Mouse (Mus musculus) gastrocnemius, postnatal 14 days (tissue): Measurements from ENCODE around the gene Frmpd2. TPM values are rescaled to one million over a fixed set of nuclear protein-coding genes. Genes with fewer than 3 reads are reported as not detected.
"Not testable (repeated sequence)": the region's sequence is repeated elsewhere in the genome, so short reads cannot be mapped to it uniquely, and the experiment has no call there.

Experiments
- DNase-seq: peaks from one replicate; pipeline ENCODE4 v3.0.0; 2021; ENCODE audit warnings: mixed read lengths
- intact Hi-C: fragments of 180-260 bp; cut with DNase I; formaldehyde crosslinking; loops from one replicate; pipeline ENCODE4 v1.15.1; 2025; ENCODE audit warnings: low total_unique reads
- long read RNA-seq, 2 experiments: library from polyadenylated mRNA; stranded (forward); transcript quantifications; one replicate each; pipeline ENCODE4 v2.0.0; 2021
- total RNA-seq, 2 experiments: library from RNA; stranded (reverse); gene quantifications; 2 replicates each; pipeline ENCODE4 v1.2.3; 2021

The Frmpd2 gene
- under 1 TPM in 1 of 2 experiments, not detected in 1; 0.06 TPM for total RNA-seq
- long read RNA-seq, experiment 1 = 0 reads
- long read RNA-seq, experiment 2 = 0 reads

DNA sequence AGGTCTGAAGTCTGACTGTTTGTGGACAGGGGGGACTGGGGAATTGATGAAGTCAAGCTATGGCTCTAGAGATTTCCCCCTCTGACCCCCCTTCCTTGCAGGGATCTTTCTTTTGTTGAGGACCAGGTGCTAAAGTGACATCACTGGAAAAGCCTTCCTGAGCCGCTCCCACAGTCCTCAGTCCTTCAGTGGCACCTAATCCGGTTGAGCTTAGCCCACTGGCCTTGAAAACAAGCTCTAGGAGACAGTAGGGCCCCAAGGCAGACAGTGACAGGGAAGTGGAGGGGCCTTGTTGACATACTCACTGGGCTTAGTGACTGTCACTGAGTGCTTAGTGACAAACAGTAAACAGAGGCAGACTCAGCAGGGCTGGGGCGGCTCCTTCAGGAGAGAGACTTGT lies at the start of gene Frmpd2:
TSS of gene Frmpd2 (plus strand) at position 366 of the 400 bp plus-strand sequence.
- intact Hi-C loops = no loop called here
- DNase-seq = no peak

DNA sequence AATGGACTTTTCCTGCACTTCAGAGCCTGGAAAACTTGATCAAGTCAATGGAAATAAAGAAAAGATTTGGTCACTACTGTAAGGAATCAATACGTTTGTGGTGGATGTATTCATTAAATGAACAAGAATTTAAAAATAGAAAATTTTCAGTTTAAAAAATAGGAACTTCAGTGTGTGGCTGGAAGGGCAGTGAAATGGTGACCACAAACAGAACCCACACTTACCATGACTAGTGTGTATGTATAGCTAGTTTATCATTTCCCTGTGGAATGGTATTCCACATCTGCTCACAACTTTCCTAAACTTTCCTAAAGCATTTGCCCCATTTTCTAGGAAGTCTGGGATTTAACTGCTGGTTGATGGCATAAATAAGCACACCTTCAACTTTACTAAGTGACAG lies 48.5 kb upstream of the Frmpd2 start:
- DNase-seq = no peak
- intact Hi-C loops = no loop called here

DNA sequence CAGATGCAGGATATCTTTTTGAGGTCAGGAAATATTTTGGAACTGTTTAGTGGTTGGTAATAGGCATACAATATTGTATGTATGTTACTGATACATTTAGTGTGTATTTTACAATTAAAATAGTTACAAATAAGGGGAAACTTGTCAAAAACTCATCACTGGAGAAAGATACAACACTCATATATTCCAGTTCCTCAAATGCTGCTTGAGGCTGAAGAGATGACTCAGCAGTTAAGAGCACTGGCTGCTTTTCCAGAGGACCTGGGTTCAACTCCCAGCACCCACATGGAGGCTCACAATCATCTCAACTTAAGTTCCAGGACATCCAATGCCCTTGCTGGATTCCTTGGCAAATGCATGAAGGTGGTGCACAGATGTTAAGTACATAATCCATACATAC lies 47.4 kb upstream of the Frmpd2 start:
- no peak for DNase-seq
- intact Hi-C loops = no loop called here

DNA sequence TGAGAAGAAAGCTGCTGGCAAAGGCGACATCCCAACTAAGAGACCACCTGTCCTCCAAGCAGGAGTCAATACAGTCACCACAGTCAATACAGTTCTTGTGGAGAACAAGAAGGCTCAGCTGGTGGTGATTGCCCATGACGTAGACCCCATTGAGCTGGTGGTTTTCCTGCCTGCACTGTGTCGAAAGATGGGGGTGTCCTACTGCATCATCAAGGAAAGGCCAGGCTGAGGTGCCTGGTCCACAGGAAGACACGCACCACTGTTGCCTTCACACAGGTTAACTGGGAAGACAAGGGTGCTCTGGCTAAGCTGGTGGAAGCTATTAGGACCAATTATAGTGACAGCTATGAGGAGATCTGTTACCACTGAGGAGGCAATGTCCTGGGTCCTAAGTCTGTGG lies 39.0 kb upstream of the Frmpd2 start:
- intact Hi-C loops, DNase-seq: not testable (repeated sequence)

DNA sequence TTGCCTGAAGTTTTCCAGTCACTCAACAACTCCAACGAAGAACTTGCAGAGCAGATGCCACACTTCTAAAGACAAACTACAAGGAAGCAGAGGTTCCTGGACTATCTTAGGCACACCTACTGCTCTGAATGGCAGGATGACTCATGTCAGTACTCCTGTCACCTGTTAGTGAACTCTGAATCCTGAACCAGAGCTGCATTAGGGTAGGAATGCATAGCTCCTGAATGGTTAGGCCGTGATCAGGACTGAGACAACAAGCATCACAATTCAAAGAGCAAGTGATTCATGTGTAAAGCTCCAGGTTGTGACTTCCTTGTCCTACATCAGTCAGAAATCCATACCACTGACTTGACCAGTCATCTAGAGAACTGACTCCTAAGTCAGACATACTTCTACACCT lies 27.7 kb upstream of the Frmpd2 start:
- intact Hi-C loops = no loop called here
- DNase-seq = no peak

DNA sequence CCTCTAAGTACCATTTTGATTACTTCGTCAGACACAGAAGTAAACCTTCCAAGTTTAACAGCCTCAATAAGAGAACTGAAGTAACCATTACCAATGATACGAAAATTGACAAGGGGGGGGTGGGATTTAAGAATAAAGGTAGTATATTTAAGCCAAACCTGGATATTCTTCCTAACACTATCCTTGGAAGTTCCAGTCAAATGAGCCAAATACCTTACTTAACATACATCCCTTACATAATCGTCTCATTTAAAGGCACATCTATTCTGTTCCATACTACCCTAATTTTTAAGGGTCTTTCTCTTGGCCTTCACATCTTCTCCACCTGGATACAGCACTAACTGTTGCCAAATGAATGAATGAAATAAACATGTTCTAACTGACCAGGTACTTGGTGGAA lies 25.5 kb upstream of the Frmpd2 start:
- intact Hi-C loops = no loop called here
- no peak for DNase-seq

DNA sequence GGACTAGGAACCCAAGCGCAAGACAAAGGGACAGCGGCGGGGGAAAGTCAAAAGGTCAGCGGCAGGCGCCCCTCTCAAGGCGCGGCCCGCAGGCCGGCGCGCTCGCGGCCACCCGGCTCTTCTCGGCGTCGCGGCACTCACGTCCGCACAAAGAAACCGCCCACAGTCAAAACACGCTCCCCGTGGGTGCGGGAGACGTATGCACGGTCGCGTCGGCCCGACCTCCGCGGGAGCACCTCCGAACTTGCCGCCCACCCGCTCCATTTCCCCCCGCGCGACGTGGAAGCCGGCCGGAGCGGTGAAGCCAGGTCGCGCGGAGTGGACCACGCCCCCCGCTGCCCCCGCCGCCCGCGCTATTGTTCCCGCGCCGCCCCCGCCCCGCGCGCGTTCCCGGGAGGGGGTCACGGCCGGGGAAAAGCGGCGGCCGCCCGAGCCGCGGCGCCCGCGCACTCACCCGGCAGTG lies 24.9 kb upstream of the Frmpd2 start:
- DNase-seq = no peak
- intact Hi-C loops = no loop called here

DNA sequence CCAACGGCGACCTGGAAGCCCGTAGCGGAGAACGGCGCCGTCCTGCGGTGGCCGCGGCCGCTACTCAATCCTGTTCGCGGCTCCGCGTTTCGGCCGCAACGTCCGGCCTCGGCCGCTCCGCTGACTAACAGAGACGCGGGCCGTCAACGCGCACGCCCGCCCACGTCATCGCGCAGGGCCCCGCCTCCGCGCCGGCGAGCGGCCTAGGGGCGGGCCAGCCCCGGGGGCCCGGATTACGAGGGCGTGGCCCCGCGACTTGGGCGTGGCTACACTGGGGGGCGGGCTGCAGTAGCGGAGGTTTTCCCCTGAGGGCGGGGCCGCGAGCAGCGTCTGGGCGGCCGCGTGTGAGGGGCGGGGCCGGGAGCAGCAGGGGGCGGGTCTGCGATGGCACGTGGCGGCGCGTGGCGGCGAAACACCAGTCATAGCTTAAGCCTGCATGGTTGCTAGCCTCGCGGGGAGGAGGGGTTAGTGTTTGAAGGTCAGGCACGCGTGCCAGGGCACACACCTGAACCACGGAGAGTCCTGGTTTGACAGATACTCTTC lies 24.4 kb upstream of the Frmpd2 start, which contains the start of gene Mapk8:
TSS of gene Mapk8 (minus strand) at position 132 of the 543 bp plus-strand sequence.
- intact Hi-C loops = no loop called here
- DNase-seq = peak; percentile 98

DNA sequence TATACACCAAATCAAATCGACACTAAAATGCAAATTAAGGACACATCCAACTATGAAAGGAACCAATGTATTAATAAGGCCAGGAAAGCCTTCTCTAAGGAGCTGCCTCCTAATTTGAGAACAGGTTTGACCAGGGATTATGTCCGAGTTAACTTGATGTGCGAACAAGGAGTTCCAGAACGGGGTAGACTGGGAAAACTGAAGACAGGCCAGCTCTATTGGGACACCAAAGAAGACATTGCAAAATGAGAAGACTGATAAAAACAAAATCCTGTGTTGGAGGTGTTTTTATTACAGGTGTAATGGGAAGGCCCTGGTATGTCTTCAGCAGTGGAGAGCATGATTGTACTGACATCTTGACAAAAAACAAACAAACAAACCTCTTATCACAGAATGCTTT lies 23.2 kb upstream of the Frmpd2 start:
- no peak for DNase-seq
- intact Hi-C loops = no loop called here

DNA sequence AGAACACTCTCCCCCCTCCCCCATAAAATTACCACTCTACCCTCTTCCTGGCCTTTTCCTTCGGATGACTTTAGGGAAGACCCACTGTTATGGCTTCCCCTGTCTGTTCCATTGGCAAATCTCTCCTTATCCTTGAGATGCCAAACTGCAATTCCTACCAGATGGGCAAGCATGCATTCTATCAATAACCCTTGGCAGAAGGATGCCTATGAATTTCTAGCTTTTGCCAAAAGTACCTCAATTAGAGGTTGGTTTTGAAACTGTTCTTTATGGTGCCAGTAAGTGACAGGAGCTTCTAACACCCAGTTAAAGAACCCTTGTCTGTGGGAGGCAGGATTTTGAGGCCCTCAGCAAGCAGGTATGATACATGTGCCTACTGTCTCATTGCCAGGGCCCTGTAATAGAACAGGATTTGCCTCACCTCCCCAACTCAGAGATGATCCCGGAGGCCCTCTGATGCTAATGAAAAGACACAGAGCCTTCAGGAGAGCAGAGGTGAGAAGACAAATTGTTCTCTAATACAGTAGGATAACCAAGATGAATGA lies 22.1 kb upstream of the Frmpd2 start:
- DNase-seq = no peak

DNA sequence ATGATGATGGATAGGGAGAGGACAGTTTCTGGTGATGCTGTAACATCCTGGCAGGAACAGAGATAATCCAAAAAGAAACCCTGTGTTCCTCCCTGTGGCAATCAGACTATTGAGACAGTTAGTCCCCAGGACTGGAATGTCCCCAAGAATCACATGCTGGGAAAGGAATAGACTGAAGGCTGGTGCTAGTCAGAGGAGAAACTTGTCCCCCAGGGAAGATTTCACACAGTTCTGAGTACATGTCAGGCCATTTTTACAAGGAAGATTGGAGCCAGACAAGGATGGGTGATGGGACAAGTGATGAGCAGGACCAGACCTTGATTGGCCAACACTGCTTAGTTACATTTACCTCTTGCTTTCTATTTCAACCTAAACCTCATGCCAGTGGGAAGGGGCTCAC lies 21.2 kb upstream of the Frmpd2 start:
- no peak for DNase-seq
- intact Hi-C loops = no loop called here

More for the DNA sequence above, 22.1 kb upstream of the Frmpd2 start:
- intact Hi-C loops = no loop called here

DNA sequence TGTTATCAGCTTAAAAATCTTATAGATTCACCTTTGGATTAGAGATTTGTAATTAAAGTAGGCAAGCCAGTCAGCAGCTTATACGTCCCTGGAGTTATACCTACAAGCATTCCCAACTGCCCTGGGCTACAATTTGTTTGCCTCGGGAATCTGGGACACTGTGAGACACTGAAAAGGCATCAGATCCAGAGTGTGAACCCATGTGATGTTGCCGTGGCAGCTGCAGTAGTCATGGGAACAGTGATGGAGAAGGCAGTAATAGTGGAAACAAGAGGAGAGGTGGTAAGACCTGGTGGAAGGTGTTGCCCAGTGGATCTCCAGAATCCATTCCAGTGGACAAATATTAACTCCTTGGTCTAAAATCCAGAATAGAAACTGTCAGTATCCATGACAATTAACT lies 7.8 kb upstream of the Frmpd2 start:
- DNase-seq = no peak
- intact Hi-C loops = no loop called here

DNA sequence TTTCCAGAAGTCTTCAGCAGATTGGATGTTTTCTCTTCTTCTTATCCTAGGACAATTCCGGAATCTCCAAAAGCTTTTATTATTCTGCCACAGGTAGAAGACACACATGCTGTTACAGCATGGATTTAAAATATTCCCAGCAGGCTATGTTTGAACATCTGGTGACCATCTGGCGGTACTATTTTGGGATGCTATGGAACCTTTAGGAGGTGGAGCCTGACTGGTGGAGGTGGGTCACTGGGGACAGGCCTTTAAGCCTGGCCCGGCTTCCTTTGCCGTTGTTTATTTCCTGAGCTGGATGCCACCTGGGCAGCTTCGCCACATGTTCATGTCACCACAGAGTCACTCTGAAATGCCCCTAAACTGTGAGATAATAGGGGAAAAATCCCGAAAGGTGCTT lies 3.7 kb upstream of the Frmpd2 start:
- intact Hi-C loops = no loop called here
- no peak for DNase-seq

DNA sequence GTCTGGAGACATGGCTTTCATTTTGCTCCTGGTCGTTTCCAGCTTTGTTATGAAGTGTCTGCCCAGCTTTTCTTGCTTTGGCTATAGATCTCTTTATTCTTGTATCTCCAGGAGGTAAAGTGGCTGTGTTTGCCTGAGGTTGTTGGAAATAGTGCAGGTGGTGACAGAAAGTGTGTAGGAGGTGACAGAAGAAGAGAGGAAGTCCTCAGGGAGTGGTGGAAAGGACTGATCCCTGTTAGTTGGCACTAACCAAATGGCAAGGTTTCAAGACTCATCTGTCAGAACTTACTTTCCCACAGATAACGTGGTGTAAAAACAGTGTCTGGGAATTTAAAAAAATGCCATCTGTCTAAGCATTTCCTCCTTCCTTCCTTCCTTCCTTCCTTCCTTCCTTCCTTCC lies 3.0 kb downstream of the Frmpd2 start:
- intact Hi-C loops = no loop called here
- DNase-seq = no peak

DNA sequence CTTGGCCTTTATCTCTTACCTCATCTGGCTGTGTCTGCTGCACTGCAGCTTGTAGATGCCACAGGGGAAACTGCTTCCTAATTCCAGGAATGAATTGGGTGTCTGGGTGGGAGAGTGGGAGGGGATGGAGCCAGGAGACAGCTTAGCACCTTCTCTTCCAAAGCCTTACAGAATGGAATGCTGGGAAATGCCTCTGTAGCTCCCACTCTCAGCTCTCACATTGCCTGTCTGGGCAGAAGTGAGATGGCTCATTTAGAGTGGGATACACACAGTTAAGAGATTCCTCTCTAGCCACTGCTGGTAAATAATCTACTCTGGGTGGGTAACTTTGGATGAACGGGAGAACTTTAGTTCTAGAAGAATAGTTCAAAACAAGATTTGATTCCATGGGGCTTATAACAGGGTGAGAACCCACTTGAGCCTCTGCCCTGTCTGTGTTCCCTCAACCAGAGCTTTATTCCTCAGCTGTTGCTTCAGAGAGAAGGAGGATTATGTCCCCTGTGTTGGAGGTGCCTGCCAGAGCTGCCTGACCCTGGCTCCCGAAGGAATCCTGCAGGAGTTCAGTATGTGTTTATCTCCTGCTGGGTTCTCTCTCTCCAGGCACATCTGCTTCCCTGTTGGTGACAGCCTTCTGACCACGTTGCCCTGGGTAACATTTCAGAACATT lies 4.7 kb downstream of the Frmpd2 start:
- intact Hi-C loops = no loop called here
- DNase-seq = no peak

DNA sequence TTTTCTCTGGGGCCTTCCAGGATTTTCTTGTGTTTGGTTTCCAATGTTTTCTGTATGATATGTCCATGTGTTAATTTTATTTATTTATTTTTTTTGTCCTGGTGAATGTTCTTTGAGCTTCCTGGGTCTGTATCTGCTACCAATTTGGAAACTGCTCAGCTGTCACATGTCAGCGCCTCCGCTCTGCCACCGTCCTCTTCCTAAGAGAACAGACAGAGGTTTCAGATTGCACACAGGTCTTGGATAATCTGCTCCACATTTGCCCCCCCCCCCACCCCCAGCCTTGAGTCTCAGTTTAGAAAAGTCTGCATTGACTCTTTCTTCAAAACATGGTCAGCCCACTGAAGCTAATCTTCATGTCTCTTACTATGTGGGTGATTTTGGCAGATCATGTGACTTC lies 10.5 kb downstream of the Frmpd2 start:
- no peak for DNase-seq
- intact Hi-C loops = no loop called here

DNA sequence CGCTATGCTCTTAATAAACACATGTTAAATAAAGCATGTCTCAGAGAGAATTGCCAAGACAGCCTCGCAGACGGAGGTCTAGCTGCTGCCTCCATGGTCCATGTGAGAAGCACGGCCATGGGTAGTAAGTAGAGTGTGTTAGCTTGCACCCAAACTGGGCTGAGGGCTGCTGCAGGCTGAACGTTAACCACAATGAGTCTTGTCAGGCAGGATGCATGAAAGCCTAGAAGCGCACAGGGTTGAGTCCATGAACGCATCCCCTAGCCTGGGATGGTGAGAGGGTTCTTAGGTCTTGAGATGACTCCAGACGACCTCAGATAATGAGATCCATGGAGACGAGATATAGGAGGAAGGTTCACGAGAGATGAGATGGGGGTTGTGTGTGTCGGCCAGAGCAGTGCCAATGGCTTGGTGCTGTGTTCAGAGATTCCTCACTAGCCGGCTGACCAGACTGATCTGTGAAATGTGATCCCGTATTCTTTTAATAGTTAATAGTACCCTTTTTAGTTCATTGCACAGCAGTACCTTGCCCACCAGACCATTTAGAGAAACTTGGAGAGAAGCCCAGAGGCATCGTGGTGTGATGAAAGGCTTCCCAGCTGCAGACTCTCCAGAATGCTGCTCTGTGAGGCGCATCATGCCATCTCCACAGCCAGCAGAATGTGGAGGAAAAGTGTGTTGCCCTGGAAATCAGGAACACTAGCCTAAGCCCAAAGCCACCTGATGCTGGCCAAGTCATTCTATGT lies 16.5 kb downstream of the Frmpd2 start:
- intact Hi-C loops = no loop called here

DNA sequence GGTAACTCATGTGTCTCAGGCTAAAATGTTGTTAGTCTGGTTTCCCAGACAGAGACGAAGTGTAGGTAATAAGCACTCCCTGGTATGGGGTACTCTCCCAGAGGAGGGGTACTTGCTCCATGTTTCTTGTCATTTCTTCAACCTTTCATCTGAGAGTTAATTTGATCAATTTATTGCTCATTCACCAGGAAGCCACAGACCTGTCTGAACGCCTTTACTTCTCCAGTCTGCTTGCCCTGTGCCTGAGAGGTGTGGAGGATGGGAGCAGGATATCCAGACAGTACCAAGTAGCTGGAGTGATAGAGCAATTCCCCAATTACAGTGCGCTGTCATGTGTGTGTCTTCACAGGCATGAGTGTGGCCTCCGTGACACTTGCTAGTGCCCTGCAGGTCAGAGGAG lies 23.7 kb downstream of the Frmpd2 start:
- intact Hi-C loops = no loop called here
- DNase-seq = no peak

More for the DNA sequence above, 16.5 kb downstream of the Frmpd2 start:
- DNase-seq = no peak

DNA sequence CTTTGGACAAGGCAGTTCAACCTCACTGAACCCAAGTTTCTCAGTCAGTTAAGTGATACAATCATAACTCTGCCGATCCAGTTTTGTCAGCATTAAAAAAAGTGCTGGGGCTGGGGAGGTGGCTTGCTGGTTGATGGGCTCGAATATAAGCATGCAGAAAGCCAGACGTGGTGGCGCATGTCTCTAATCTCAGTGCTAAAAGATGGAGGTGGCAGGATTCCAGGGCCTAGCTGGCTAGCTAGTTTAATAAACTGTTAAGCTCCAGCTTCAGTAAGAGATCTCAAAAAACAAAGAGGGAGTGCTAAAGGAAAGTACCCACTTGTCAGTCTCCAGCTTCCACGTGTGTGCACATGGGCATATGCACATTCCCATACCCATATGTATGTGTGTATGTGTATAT lies 25.9 kb downstream of the Frmpd2 start:
- no peak for DNase-seq
- intact Hi-C loops = no loop called here

DNA sequence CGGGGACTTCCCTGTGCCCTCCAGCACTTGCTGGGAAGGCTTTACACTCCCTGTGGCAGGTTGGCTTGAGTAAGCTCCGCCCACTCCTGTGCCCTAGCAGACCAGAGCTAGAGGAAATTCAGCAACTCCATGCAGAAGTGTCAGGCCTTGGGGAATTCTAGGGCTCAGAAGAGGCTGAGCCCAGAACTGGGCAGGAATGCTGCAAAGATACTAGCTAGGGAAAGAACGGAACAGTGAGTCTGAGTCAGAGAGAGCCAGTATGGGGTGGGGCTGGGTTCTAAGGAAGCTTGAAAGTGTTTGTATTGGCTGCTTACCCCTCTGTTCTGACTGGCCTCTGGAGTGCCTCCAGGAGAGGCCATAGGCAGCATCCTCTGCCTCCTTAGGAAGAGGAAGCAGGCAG lies 27.4 kb downstream of the Frmpd2 start:
- DNase-seq = no peak
- intact Hi-C loops = no loop called here

DNA sequence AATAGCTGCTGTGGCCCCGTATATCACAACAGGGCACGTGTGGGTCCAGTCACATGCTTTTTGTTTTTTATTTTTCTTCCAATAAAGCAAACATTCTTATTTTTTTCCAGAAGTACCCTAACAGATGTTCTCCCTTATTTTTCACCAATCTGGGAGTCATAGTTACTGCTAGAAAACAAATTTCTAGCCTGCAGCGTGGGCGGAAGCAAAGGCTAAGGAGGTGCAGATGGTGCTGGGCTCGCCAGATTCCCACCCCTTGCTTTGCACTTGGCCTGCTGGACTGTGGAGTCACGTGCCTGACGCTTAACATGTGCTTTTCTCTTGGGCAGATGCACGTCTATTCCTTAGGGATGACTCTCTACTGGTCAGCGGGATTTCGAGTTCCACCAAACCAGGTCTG lies 29.1 kb downstream of the Frmpd2 start:
- intact Hi-C loops = no loop called here
- DNase-seq = peak; percentile 71
